Mouse (Mus musculus): ENCODE measurements at regions not wholly inside any gene's neighbourhood (a gene's known extent, or its start where the extent isn't known, plus 50 kb on each side); places are given as distances from the start of the nearest gene placed in this dataset.

DNA sequence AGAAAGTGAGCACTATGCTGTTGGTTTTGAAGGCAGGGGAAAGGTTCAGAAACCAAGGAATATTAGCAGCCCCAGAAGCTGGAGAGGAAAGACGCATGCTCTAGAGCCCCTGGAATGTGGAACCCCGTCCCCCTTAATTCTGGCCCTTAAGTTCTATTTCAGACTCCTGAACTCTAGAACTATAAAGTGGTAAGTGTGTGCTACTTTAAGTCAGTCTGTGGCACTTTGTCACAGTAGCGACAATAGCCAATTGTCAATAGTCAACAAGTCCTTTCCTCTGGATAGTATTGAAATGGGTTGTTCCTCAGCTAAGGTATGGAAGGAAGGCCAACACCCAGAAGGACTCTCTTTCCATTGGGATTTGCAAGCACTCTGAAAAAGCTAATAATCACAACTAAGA, 64.2 kb upstream of the Cpm start:
- TF ChIP-seq CTCF (IDR thresholded peaks at IDR 0.05; ENCODE audit: extremely low read depth, insufficient read depth, low read length) (no peak), POLR2A (IDR thresholded peaks at IDR 0.05; ENCODE audit: extremely low read depth, insufficient read depth, low read length) (no peak)
